Mouse (Mus musculus): ENCODE measurements around the gene Sycp2l. TPM values are rescaled to one million over a fixed set of nuclear protein-coding genes. Genes with fewer than 3 reads are reported as not detected.

Gene Sycp2l
- polyA plus RNA-seq, 1 experiment from 2014 or later, result 0.30 TPM

- WGBS, result 90% methylated on average over 5 of the region's 5 CpGs
Observed at GRCm38 (mm10) chr13:41206241-41206640, 92.1 kb downstream of the Sycp2l start.

DNA sequence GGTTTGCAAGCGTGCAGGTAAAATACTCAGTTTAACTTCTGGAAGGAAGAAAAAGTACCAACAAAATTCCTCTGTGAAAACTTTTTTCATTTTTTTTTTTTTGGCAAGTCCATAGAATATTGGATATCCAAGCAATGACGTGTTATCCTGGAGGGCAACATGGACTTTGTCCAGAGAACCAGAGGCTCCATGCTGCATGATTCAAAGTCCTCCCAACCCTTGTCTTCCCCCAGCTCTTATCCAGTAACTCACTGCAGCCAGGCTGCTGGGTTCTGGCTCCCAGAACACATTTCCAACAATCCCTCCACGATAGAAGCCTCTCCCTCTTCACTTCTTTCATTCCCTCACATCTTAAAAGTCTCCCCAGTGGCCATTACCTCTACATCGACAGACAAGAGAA is 97.2 kb downstream of the Sycp2l start:
- Histone ChIP-seq H3K27me3 (replicated peaks; ENCODE audit: control insufficient read depth, insufficient read depth, low read length) (no peaks in the 10 kb centered on the region), H3K9me3 (ENCODE audit: control insufficient read depth, low read length) (no peaks in the 10 kb centered on the region), H3K4me2 (ENCODE audit: low read length) (no peak overlapping the region), H3K4me1 (replicated peaks; ENCODE audit: control insufficient read depth, insufficient read depth, low read length) (peaks cover 9% of the 10 kb centered on the region), H3K36me3 (ENCODE audit: control insufficient read depth, insufficient read depth, low read length) (no peaks in the 10 kb centered on the region), H3K9ac (ENCODE audit: low read length) (no peak overlapping the region), H3K4me3 (ENCODE audit: low read depth, low read length) (no peak overlapping the region), H3K27ac (ENCODE audit: low read depth) (no peak overlapping the region)
- ATAC-seq (replicated peaks; ENCODE audit: low FRiP score, low TSS enrichment, low read depth) (no peak), DNase-seq (ENCODE audit: low spot score) (no peak)
- 80% methylated on average over 4 of the region's 4 CpGs for WGBS

More at GRCm38 (mm10) chr13:41206241-41206640, 92.1 kb downstream of the Sycp2l start:
- Histone ChIP-seq H3K27ac (ENCODE audit: low read depth) (no peak overlapping the region), H3K9me3 (ENCODE audit: control insufficient read depth, low read length) (no peaks in the 10 kb centered on the region), H3K9ac (ENCODE audit: low read length) (no peak overlapping the region), H3K36me3 (ENCODE audit: control insufficient read depth, insufficient read depth, low read length) (no peaks in the 10 kb centered on the region), H3K27me3 (replicated peaks; ENCODE audit: control insufficient read depth, insufficient read depth, low read length) (no peaks in the 10 kb centered on the region), H3K4me1 (replicated peaks; ENCODE audit: control insufficient read depth, insufficient read depth, low read length) (no peaks in the 10 kb centered on the region), H3K4me2 (ENCODE audit: low read length) (no peak overlapping the region), H3K4me3 (ENCODE audit: low read depth, low read length) (no peak overlapping the region)
- DNase-seq (ENCODE audit: low spot score) (no peak), ATAC-seq (replicated peaks; ENCODE audit: low FRiP score, low TSS enrichment, low read depth) (no peak)

- ATAC-seq (replicated peaks; ENCODE audit: low FRiP score, low TSS enrichment, low read depth) (no peak), DNase-seq (ENCODE audit: low spot score) (no peak)
- WGBS, result 42% methylated on average over 6 of the region's 6 CpGs
- H3K9ac ChIP-seq (ENCODE audit: low read length), result no peak overlapping the region
- H3K36me3 ChIP-seq (ENCODE audit: control insufficient read depth, insufficient read depth, low read length), result no peaks in the 10 kb centered on the region
- peak overlapping the region; percentile 9; the same call in 1 of the 2 replicates for H3K27ac ChIP-seq (ENCODE audit: low read depth)
- H3K4me3 ChIP-seq (ENCODE audit: low read depth, low read length), result no peak overlapping the region
- no peaks in the 10 kb centered on the region for H3K9me3 ChIP-seq (ENCODE audit: control insufficient read depth, low read length)
- peaks cover 9% of the 10 kb centered on the region for H3K4me1 ChIP-seq (replicated peaks; ENCODE audit: control insufficient read depth, insufficient read depth, low read length)
- H3K4me2 ChIP-seq (ENCODE audit: low read length), result no peak overlapping the region
- H3K27me3 ChIP-seq (replicated peaks; ENCODE audit: control insufficient read depth, insufficient read depth, low read length), result no peaks in the 10 kb centered on the region
Observed at GRCm38 (mm10) chr13:41212558-41213322, 98.6 kb downstream of the Sycp2l start.

DNA sequence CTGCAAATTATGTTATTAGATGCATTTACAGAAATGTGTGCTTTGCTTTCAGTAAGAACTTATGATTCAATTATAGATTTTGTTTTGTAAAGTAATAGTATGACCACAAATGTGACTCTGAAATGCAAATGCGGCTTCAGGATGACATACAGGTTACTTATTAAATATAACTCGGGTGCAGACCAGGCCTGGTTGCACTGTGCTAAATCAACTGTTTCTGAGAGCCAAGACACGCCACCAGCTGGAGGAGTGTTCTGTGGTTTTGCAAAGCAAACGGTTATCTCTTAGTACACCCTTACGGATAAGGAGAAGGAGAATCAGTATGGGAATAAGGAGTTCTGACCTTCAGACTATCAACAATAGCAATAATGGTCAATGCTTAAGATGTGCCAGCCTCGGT is 101.6 kb downstream of the Sycp2l start:
- Histone ChIP-seq H3K27ac (ENCODE audit: low read depth) (no peak overlapping the region), H3K9me3 (ENCODE audit: control insufficient read depth, low read length) (peaks cover 2% of the 10 kb centered on the region; the same call in 1 of the 2 replicates), H3K4me2 (ENCODE audit: low read length) (no peak overlapping the region), H3K9ac (ENCODE audit: low read length) (no peak overlapping the region), H3K27me3 (replicated peaks; ENCODE audit: control insufficient read depth, insufficient read depth, low read length) (no peaks in the 10 kb centered on the region), H3K4me1 (replicated peaks; ENCODE audit: control insufficient read depth, insufficient read depth, low read length) (peaks cover 12% of the 10 kb centered on the region), H3K4me3 (ENCODE audit: low read depth, low read length) (no peak overlapping the region), H3K36me3 (ENCODE audit: control insufficient read depth, insufficient read depth, low read length) (no peaks in the 10 kb centered on the region)
- ATAC-seq (replicated peaks; ENCODE audit: low FRiP score, low TSS enrichment, low read depth), result no peak
- DNase-seq (ENCODE audit: low spot score), result no peak
- 69% methylated on average over 6 of the region's 6 CpGs for WGBS

DNA sequence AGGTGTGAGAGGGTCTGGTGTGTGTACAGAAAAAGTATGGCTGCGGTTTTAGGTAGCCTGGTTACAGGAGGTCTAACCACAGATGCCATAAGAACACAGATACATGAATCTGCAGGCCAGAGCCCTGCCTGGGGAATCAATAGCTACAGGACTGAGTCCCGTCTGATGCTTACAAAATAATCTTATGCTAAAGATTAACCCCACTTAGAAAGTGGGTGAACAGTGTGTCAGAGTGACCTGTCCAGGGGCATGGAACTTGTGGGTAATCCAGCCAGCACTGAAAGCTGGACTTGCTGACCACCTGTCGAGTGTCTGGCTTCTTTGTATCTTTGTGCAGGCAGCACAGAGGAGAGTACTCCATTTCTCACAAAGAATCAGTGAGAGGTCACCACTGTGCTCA is 102.1 kb downstream of the Sycp2l start:
- ATAC-seq (replicated peaks; ENCODE audit: low FRiP score, low TSS enrichment, low read depth) (no peak), DNase-seq (ENCODE audit: low spot score) (no peak)
- H3K36me3 ChIP-seq (ENCODE audit: control insufficient read depth, insufficient read depth, low read length), result no peaks in the 10 kb centered on the region
- H3K4me2 ChIP-seq (ENCODE audit: low read length), result no peak overlapping the region
- no peak overlapping the region for H3K4me3 ChIP-seq (ENCODE audit: low read depth, low read length)
- no peak overlapping the region for H3K9ac ChIP-seq (ENCODE audit: low read length)
- no peaks in the 10 kb centered on the region for H3K27me3 ChIP-seq (replicated peaks; ENCODE audit: control insufficient read depth, insufficient read depth, low read length)
- 86% methylated on average over 3 of the region's 3 CpGs for WGBS
- no peak overlapping the region for H3K27ac ChIP-seq (ENCODE audit: low read depth)
- peaks cover 12% of the 10 kb centered on the region for H3K4me1 ChIP-seq (replicated peaks; ENCODE audit: control insufficient read depth, insufficient read depth, low read length)
- H3K9me3 ChIP-seq (ENCODE audit: control insufficient read depth, low read length), result peaks cover 8% of the 10 kb centered on the region; the same call in 1 of the 2 replicates

GRCm38 (mm10) chr13:41219056-41219455 is 104.9 kb downstream of the Sycp2l start:
- Histone ChIP-seq H3K27ac (ENCODE audit: low read depth) (no peak overlapping the region), H3K9me3 (ENCODE audit: control insufficient read depth, low read length) (peaks cover 13% of the 10 kb centered on the region; the same call in 1 of the 2 replicates), H3K36me3 (ENCODE audit: control insufficient read depth, insufficient read depth, low read length) (no peaks in the 10 kb centered on the region), H3K4me3 (ENCODE audit: low read depth, low read length) (no peak overlapping the region), H3K9ac (ENCODE audit: low read length) (no peak overlapping the region), H3K4me2 (ENCODE audit: low read length) (no peak overlapping the region), H3K4me1 (replicated peaks; ENCODE audit: control insufficient read depth, insufficient read depth, low read length) (0 out of 2 replicates have a peak, but pooled peaks cover 3% of the 10 kb centered on the region), H3K27me3 (replicated peaks; ENCODE audit: control insufficient read depth, insufficient read depth, low read length) (no peaks in the 10 kb centered on the region)
- 57% methylated on average over 1 of the region's 1 CpGs for WGBS
- DNase-seq (ENCODE audit: low spot score) (no peak), ATAC-seq (replicated peaks; ENCODE audit: low FRiP score, low TSS enrichment, low read depth) (no peak)

DNA sequence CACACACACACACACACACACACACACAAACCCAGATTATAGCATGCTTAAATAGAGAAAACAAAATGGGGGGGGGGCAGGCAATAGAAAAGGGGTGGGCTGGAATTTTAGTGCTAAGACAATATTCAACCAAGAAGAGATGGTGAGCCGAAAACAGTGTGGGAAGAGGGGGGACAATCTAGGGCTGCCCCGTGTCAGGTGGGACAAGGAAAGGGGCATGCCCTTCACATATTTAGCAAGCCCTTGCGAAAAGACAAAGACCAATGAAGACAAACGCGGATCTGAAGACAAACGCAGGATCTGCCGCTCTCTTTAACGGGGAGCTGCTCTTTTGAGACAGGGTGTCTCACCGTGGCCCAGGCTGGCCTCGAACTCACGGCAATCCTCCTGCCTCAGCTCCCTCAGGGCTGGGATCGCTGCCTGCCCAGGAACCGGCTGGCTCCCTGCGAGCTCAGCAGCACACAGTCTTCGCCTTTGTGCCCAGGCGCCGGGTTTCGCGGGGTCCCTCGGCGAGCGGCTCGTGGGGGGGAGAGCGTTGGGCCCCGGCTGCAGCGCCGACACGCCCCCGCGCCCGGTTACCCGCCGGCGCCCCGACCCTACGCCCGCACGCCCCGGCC is 105.7 kb downstream of the Sycp2l start:
- Histone ChIP-seq H3K4me1 (replicated peaks; ENCODE audit: control insufficient read depth, insufficient read depth, low read length) (0 out of 2 replicates have a peak, but pooled peaks cover 3% of the 10 kb centered on the region), H3K9me3 (ENCODE audit: control insufficient read depth, low read length) (peaks cover 13% of the 10 kb centered on the region; the same call in 1 of the 2 replicates), H3K4me3 (ENCODE audit: low read depth, low read length) (peak overlapping the region; percentile 58), H3K27ac (ENCODE audit: low read depth) (no peak overlapping the region), H3K4me2 (ENCODE audit: low read length) (peak overlapping the region; percentile 59), H3K9ac (ENCODE audit: low read length) (peak overlapping the region; percentile 58), H3K36me3 (ENCODE audit: control insufficient read depth, insufficient read depth, low read length) (no peaks in the 10 kb centered on the region), H3K27me3 (replicated peaks; ENCODE audit: control insufficient read depth, insufficient read depth, low read length) (no peaks in the 10 kb centered on the region)
- ATAC-seq (replicated peaks; ENCODE audit: low FRiP score, low TSS enrichment, low read depth) (peak; percentile 12), DNase-seq (ENCODE audit: low spot score) (peak; percentile 82)
- WGBS, result 4% methylated on average over 36 of the region's 39 CpGs

DNA sequence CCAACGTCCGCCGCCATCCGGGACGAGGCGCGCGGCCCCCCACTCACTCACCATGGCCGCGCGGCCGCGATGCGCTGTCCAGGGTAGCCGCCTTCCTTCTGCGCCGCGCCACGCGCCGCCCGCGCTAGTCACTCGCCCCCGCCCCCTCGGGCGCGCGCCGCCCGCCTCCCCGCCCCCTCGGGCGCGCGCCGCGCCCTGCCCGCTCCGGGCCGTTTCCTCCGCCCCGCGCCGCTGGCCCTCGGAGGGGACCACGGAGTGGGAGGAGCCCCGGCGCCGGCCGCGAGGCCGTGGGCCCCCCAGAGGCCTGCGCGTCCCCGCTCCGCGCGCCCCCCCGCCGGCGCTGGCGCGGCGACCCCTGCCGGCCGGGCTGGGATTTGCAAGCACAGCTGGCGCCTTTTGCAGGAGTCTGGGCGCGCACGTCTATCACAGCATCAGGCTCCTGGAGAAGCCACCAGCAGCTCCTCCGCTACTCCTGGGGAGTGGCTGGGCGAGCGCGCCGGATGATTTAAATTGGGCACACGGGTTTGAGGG is 106.3 kb downstream of the Sycp2l start, which contains the start of gene Elovl2:
TSS of gene Elovl2 (minus strand) at position 102 of the 531 bp plus-strand sequence.
- H3K4me3 ChIP-seq (ENCODE audit: low read depth, low read length), result peak within 1 kb of the TSS; percentile 58
- no peaks in the 10 kb centered on the region for H3K27me3 ChIP-seq (replicated peaks; ENCODE audit: control insufficient read depth, insufficient read depth, low read length)
- DNase-seq (ENCODE audit: low spot score) (peak; percentile 87), ATAC-seq (replicated peaks; ENCODE audit: low FRiP score, low TSS enrichment, low read depth) (peak; percentile 94)
- peak within 1 kb of the TSS; percentile 59 for H3K4me2 ChIP-seq (ENCODE audit: low read length)
- 0 out of 2 replicates have a peak, but pooled peaks cover 3% of the 10 kb centered on the region for H3K4me1 ChIP-seq (replicated peaks; ENCODE audit: control insufficient read depth, insufficient read depth, low read length)
- no peaks in the 10 kb centered on the region for H3K36me3 ChIP-seq (ENCODE audit: control insufficient read depth, insufficient read depth, low read length)
- no peak within 1 kb of the TSS for H3K27ac ChIP-seq (ENCODE audit: low read depth)
- H3K9ac ChIP-seq (ENCODE audit: low read length), result peak within 1 kb of the TSS; percentile 58
- peaks cover 13% of the 10 kb centered on the region; the same call in 1 of the 2 replicates for H3K9me3 ChIP-seq (ENCODE audit: control insufficient read depth, low read length)
- 2% methylated on average over 57 of the region's 77 CpGs for WGBS

All from intestine, embryonic 14.5 days (tissue).